Mouse (Mus musculus) embryo, embryonic 10.5 days (tissue): ENCODE measurements around the gene Ccnb1ip1.
"Not testable (repeated sequence)": the region's sequence is repeated elsewhere in the genome, so short reads cannot be mapped to it uniquely, and the experiment has no call there.

Experiments used
- DNase-seq: peaks from one replicate; pipeline ENCODE4 v3.0.0-alpha.2; 2015; ENCODE audit warnings: low spot score

The Ccnb1ip1 gene

DNA sequence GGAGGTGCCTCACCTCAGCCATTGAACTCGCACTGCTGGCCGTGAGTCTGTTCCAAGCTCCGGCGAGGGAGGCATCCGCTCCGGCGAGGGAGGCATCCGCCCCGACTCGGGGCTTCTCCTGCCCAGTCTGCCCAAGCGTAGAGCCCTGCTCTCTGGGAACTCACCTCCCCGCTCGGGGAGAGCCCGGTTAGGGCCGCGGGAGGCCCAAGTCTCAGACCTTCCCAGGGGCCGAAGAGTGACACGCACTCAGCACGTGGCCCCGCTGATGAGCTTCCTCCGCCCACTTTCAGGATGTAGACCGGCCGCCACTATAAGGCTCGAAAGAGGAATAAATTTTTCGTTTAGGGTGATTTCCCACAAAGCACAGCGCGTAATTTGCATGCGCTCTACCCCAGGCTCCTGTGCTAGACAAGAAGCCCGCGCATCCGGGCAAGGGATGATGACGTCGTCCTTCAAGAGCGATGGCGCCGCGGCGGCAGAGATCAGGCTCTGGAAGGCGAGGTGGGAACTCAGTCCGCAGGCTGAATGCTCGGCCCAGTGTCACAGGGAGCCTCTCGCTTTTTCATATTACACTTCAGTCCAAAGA, at the start of gene Ccnb1ip1, which contains the start of gene Parp2:
TSS of gene Ccnb1ip1 (minus strand) at position 246 of the 586 bp plus-strand sequence.
TSS of gene Parp2 (plus strand) at position 355 of the 586 bp plus-strand sequence.
- DNase-seq: peak; percentile 99

DNA sequence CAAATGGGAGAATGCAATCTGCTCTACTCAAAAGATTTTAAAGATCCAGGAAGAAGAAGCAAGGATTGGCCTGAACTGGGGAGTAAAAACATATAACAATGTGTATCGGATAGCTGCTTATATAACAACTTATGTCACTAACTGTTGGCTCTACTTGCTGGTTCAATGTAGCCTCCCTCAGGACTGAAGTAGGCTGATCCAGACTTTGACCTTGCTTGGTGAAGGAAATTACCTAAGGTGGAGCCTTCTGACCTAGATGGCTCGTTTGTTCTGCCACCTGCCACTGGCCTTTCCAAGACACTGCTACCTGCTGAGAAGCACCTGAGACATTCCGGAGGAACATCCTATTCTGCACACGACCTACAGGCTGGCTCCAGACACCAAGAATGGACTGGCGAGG, 48.3 kb upstream of the Ccnb1ip1 start:
- no peak for DNase-seq

DNA sequence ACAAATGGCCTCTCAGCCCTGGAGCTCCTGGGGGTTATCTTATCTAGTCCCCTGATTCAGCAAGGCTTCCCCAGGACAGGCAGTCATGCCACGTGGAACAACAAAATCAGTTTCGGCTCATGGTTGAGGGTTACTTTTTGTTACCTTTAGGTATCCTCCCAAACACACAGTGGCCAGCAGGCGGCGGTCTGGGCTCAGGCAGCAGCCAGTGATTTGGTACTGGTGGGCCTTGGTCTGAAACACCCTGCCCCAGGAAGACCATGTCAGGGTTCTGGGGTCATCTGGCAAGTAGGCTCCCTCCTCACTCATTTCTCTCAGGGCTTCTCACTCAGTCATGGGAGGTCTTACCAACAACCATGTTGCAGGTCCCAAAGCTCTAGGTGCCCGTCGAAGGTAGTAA, 29.7 kb upstream of the Ccnb1ip1 start:
- peak; percentile 10 for DNase-seq

DNA sequence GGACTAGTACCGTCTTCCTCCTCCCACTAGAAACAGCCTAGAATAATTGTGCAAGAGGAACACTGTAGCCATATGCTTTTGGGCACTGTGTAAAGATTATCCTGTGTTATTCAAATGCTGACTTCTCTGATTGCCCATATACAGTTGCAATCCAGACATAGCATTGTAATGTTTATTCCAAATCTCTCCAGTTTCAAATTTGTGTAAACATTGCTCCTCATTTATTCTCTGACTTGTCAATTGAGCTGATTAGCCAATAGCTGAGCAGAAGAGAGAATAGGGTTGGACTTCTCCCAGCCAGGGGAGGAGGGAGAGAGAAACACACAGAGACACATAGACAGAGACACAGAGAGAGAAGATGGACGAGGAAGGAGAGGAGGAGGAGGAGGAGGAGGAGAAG, 26.9 kb upstream of the Ccnb1ip1 start:
- DNase-seq: no peak

DNA sequence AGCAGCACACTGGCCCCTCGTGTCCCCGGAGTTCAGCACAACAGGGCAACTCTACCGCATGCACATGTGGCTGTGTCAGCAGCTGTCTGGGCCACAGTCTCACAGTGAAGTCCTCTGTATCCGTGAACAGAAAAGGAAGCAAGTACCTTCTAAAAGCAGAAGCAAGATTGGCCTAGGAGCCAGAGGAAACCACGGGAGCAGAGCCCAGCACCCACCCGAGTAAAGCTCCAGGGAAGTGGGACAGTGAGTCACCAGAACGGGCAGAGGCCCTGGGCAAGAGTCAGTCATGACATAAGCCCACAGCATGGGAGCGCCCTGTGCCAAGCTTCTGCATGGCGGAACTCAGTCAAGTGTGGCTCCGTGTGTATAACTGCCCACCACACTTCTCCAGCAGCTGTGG, 26.4 kb upstream of the Ccnb1ip1 start:
- DNase-seq: no peak

DNA sequence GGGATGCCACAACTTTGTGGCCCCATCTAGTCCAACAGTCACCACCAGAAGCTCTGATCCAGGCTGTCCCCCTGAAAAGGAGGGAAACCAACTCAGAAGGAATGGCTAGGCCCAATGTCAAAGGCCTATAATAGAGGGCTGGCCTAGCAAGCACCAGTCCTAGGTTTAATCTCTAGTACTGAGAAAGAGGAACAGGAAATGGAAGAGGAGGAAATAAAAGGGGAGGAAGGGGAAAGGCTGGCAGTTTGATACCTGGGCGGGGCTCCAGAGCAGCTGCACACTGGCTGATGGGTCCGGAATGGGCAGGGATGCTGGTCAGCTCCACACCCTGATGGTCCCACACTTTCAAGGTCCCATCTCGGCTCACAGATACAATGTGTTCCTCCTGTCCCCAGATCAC, 22.3 kb upstream of the Ccnb1ip1 start:
- DNase-seq: no peak

DNA sequence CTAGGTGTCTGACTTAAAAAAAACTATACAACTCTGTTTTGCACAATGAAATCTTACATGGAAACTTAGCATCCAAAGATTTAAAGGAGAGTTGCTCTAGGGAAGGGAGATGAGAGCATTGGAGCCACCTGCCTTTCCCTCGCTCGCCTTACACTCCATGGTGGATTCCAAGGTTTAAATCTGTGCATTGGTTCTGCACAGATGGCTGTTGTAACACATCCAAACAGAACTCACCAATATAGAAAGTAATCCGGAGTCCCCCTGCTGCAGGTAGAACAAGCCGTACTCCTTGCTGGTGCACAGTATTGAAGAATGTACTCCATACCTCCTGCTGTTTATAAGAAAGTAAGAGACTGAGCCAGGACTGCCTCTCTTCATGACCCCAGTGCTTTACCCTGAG, 19.0 kb upstream of the Ccnb1ip1 start:
- no peak for DNase-seq

DNA sequence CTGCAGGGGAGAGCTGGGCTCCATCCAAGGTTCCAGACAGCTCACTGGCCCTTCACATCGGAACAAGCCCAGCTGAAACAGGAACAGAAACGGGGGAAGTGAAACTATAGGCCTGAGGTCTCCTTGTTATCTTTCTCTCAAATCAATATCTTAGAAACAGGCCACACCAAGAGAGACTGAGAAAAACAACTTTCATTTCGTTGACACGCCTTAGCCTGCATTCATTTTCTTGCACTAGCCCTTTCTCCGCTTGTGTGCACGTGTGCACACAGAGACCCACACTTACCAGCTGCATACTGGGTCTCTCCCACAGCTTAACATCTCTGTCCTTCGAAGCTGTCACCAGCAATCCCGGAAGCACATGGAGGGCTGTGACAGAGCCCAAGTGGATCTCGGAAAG, 16.7 kb upstream of the Ccnb1ip1 start:
- DNase-seq: no peak

DNA sequence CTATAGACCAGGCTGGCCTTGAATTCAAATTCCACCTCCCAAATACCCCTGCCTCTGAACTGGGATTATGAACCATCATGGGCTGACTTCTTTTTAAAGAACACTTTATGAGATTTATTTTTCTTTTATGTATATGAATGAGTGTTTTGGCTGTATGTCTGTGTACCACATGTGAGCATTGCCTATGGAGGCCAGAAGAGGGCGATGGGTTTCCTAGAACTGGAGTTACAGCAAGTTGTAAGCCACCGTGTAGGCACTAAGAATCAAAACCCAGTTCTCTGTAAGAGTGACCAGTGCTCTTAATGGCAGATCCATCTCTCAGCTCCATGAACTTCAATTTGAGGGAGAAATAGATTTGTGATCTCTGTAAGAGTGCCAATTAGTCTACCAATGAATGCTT, 15.7 kb upstream of the Ccnb1ip1 start:
- DNase-seq: no peak

DNA sequence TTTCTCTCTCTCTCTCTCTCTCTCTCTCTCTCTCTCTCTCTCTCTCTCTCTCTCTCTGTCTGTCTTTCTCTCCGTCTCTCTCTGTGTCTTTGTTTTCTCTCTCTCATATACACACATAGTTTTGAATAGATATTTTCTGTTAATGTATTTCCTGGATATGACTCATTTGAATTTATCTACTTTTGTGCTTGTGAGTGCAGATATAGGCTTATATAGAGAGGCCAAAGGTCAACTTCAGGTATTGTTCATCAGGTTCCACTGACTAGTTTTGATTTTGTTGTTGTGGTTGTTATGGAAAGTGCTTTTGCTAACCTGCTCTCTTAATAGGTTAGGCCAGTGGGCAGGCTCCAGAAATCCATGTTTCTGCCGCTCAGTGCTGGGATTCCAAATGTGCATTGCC, 5.5 kb upstream of the Ccnb1ip1 start:
- no peak for DNase-seq

DNA sequence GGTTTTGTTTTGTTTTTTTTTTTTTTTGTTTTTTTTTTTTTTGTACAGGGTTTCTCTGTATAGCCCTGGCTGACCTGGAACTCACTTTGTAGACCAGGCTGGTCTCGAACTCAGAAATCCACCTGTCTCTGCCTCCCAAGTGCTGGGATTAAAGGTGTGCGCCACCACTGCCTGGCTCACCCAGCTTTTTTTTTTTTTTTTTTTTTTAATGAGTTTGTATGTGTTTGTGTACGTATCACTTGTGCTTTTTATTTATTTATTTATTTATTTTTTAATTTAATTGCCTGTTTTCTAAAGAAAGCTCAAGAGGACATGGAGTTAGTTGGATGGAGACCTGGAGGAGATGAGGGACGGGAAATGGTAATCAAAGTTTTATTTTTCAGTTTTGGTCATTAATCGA, 1.1 kb downstream of the Ccnb1ip1 start:
- not testable (repeated sequence) for DNase-seq

DNA sequence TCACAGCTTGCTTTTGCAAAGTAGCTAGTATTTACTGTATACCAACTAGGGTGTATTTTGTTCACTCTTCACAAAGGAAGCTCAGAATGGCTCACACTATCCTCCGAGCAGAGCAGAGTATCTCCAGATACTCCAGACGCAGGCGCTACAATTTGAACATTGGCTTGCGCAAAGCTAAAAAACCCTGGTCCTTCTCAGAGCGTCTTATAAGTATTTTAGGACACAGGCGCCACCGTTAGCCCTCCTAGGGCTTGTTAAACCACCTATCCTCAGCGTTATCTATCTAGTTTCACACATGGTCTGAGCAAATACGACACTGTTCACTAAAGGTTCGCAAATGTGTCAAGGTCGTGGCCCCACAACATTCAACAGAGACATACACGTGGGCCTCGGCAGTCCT, 2.8 kb downstream of the Ccnb1ip1 start:
- DNase-seq: no peak

DNA sequence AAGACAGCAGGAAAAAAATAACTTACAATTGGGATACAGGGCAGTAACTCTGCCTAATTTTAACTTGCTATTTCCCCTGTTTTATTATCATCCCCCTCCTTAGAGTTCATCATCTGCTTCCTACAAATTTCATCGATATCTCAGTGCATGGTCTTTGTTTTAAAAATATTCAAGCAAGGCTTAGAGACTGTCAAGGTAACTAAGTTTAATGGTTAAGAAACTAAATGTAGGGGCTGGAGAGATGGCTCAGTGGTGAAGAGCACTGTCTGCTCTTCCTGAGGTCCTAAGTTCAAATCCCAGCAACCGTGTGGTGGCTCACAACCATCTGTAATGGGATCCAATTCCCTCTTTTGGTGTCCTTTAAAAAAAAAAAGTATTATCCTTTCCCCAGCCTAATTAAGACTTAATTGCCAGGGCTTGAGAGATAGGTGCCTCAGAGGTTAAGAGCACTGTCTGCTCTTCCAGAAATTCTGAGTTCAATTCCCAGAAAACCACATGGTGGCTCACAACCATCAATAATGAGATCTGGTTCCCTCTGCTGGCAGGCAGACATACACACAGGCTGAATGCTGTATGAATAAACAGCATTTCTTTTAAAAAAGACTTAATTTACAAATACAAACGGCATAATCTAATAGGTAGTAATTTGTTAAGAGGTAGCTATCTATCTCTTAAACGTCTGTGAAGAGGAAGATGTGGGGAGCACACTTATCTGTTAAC, 4.5 kb downstream of the Ccnb1ip1 start:
- peak; percentile 33 for DNase-seq

DNA sequence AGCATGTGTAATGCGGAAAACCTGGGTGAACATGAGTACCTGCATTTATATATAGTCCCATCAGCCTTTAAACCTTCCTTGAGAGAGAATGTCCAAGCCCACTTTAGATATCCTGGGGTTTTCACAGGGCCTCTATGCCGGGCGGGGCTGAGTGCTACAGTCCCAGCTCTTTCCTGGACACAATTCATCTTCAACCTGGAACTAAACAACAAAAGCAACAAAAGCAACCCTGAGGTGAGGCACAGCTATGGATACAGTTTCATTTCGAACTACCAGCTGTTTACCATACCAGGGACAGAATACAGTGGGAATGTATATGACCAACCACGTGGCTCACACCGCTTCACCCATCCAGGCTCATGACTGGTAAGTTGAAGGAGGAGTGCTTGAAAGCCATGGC, 5.1 kb downstream of the Ccnb1ip1 start:
- no peak for DNase-seq

DNA sequence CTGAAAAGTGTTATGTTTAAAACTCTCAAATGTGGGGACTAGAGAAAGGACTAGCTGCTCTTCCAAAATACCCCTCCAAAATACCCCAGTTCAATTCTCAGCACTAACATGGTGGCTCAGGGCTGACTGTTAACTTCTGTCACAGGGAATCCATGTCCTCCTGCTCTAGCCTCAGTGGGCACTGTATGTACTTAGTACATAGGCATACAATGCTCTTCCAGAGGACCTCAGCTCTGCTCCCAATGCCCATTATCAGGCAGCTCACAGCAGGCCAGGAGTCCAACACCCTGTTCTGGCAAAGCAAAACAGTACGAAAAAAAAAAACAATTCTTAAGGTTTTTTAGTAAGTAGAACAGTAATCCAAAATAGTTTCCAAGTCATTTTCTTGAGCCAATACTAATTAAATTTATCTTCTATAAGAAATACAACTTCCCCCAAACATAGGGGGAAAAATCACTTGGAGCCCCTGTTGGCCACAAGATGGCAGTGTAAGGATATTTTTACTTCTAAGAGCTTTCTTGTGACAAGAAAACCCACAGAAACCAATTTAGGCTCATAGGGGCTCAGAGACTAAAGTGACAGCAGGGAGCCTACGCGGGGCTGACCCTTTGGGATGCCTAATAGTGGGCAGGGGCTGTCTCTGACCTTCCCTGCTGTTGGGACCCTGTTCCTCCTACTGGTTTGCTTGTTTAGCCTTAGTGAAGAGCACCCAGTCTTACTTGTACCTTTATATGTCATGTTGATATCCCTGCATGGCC, 7.9 kb downstream of the Ccnb1ip1 start:
- peak; percentile 85 for DNase-seq

DNA sequence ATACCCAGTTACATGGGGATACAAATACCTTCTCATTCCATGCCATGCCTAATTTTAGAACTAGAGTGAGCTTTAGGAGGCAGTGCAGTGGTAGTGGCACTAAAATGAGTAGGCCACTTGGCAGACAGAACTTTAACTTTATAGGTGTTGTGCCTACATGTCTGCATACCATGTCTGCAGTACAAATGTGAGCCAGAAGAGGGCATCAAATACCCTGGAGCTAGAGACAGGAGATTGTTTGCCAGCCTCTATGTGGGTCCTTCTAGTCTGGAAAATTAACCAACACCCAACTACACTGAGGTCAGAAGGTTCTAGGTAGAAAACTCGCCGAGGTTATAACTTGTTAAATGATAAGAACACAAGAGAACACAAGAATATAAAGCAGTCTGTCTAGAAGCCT, 9.0 kb downstream of the Ccnb1ip1 start:
- DNase-seq: peak; percentile 46

DNA sequence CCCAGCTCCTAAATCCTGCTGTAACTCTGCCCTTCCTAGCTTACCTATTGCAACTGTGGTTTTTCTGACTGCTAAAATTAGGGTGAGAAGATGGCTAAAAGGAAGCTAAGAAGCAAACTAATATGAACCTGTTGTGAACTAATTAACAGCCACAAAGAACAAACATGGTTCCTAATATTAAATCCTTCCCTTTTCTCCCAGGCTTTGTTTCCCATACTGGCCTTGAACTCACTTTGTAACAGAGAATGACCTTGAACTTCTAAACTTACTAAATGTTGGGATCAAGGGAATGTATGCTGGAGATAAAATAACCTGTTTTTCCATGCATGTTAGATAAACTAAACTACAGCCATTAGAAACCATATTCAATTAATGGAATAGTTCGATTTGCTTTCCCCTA, 11.1 kb downstream of the Ccnb1ip1 start:
- DNase-seq: no peak

DNA sequence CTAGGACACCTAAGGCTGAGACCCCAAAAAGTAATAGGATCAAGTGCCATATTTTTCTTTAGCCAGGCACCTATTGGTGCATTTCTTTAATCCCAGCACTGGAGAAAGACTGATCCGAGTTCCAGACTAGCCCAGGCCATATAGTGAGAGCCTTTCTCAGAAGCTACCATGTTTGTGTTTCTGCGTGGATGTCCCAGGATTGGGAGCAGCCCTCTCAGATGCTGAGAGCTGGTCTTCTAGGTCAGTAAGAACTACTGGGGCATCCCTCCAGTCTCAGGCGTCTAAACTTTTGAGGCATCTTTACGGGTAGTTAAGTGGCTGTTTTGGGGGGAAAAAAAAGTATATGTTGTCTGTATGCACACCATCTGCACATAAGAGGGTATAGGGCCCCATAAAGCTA, 11.6 kb downstream of the Ccnb1ip1 start:
- DNase-seq: no peak

DNA sequence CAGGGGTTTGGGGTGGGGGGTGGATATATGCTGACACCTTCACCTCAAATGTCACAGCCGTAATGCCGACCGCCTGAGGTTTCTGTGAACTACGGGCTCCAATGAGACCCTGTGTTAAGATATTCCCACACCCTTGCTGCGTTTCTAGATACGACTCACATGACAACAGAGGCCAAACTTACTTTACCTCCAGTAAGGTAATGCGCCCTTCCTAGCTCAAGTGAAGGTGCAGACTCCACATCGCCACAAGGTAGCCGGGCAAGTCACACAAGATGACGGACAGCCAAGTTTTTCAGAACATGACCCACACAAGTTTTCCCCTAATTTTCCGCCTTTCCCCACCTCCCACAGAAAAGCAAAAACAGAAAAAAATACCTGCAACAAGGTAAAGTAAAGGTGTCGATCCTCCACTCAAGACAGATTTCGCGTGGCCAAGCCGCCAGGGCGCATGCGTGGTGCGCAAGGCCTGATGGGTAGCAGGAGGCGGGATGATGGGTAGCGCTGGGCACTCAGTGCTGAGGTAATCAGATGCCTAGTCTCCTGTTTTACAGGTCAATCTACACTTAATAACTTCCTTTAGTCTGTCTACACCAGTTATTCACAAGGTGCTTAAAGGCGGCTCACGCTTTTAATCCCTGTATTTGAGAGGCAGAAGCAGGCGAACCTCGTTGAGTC, 12.1 kb downstream of the Ccnb1ip1 start:
- DNase-seq: no peak

DNA sequence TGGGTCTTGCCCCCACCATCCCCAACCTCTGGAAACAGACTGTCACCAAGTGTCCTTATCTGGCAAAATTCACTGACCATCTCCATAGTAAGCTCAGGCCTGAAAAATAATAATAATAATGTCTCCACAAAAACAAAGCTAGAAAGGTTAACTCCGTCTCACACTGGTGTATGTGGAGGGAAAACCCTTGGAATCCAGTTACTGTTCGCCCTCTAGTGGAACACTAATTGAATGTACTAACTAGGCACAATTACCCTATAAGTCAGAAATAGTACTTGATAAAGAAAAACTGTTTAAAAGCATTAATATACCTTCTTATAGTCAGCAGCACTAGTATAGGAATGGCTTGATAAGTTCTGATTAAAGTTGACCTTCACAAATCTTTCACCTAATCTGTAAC, 19.4 kb downstream of the Ccnb1ip1 start:
- peak; percentile 57 for DNase-seq

DNA sequence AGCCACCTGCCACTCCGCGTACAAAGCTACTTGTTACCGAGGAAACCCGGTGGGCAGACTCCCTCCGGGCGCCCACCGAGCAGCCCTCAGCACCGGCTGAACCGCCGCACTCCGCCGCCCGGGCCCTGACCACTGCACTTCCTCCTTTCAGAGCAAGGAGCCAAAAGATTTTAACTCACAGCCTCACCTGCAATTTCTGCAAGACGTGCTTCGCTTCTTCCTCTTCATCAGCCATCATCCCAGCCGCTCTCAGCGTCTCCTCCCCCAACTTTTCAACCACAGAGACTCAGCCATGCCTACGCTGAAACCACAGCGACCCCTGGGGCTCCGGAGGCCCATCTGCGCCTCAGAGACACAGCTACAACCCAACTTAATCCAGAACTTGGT, 22.3 kb downstream of the Ccnb1ip1 start, which contains the start of gene Ttc5:
TSS of gene Ttc5 (minus strand) at position 269 of the 387 bp plus-strand sequence.
- DNase-seq: peak; percentile 94

DNA sequence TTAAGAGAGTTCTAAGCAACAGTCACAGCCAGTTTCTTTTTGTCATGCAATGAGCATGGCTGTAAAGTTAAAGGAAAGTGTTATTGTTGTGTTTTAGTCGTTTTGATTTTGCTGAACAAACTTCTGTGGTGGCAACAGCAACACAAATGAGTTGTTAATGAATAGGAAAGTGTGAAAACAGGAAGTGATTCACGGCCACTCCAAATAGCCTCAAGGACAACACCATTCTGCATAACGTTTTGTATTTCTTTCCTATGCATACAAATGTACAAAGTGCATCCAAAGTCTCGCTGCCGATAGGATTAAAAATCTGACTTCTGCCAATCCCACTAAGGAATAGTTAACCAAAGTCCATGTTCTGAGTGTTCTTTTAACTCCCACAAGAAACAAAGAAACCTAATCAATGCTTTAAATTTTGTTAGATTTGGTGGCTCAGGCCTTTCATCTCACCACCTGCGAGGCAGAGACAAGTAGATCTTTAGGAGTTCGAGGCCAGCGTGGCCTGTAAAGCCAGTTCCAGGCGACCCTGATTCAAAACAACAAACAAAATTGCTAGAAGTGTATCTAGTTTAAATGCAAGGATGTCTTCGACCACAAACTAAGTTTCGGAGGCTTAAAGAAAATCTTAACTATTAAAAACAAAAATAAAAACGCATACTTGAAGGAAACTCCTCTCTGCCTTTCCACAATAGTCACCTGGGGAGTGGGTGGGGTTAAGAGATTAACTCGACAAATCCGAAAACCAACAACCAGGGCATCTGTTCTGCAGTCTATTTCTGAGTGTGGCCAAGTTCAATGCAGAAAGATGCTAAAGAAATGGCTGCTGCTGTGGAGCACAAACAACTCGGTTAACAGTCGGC, 22.9 kb downstream of the Ccnb1ip1 start:
- DNase-seq: no peak
